Mouse (Mus musculus) left cerebral cortex, adult 2 months (tissue): ENCODE measurements around the gene Meis2. TPM values are rescaled to one million over a fixed set of nuclear protein-coding genes. Genes with fewer than 3 reads are reported as not detected.
A peak's percentile ranks its signal among the peaks of the same experiment; 100 is the strongest.

Experiments used
- DNase-seq, 2 experiments: peaks; one replicate each; pipeline ENCODE4 v3.0.0; 2021 to 2022; ENCODE audit warnings: low spot score in 2 of 2, mixed read lengths in 1 of 2; ENCODE audit errors: extremely low spot score in 1 of 2
- H3K27ac ChIP-seq: fragments of 200-600 bp; 2 replicates; pipeline ENCODE4 v1.8.1; 2022
- H3K4me3 ChIP-seq: fragments of 200-600 bp; 2 replicates; pipeline ENCODE4 v1.8.1; 2022
- CTCF ChIP-seq: fragments of 200-600 bp; IDR thresholded peaks from 2 replicates; pipeline ENCODE4 v1.8.1; 2022; ENCODE audit warnings: antibody characterized with exemption, mild to moderate bottlenecking, moderate library complexity
- intact Hi-C: fragments of 180-260 bp; cut with DNase I; formaldehyde crosslinking; loops from one replicate; pipeline ENCODE4 v1.15.1; 2025
- total RNA-seq, 2 experiments: library from RNA; stranded (reverse); gene quantifications; 2 replicates each; pipeline ENCODE4 v1.2.3; 2021

Gene Meis2
- total RNA-seq, 2 experiments from 2014 or later = 110 to 116 TPM

GRCm38 (mm10) chr2:115956786-115957185 lies 108.9 kb downstream of the Meis2 start:
- TF ChIP-seq CTCF = no peak
- Histone ChIP-seq H3K4me3 (no peak overlapping the region), H3K27ac (no peak overlapping the region)
- no peak for DNase-seq
- intact Hi-C loops = no loop called here

DNA sequence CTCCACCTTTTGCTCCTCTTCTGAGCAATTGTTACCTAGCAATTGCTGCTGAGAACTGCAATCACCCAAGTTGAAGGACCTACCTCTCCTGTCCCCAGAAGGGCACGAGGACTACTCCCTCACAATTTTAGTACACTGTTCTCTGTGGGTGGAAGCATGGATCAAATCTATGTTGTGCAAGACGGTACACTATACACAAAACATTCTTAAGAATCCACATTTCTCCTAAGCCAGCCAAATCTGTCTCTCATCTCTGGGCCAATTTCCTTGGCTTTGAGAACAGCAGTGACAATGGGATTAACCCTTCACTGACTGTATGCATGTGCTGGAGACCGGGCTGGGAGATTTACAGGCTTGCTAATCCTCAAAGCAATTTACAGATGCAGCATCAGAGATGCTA lies 115.0 kb downstream of the Meis2 start:
- TF ChIP-seq CTCF = no peak
- intact Hi-C loops = no loop called here
- DNase-seq = no peak
- no peak overlapping the region for H3K27ac ChIP-seq
- H3K4me3 ChIP-seq = no peak overlapping the region

- TF ChIP-seq CTCF = no peak
- no peak overlapping the region for H3K4me3 ChIP-seq
- intact Hi-C loops = no loop called here
- no peak for DNase-seq
- no peak overlapping the region for H3K27ac ChIP-seq
These were observed 116.8 kb downstream of the Meis2 start for GRCm38 (mm10) chr2:115948630-115949426.

DNA sequence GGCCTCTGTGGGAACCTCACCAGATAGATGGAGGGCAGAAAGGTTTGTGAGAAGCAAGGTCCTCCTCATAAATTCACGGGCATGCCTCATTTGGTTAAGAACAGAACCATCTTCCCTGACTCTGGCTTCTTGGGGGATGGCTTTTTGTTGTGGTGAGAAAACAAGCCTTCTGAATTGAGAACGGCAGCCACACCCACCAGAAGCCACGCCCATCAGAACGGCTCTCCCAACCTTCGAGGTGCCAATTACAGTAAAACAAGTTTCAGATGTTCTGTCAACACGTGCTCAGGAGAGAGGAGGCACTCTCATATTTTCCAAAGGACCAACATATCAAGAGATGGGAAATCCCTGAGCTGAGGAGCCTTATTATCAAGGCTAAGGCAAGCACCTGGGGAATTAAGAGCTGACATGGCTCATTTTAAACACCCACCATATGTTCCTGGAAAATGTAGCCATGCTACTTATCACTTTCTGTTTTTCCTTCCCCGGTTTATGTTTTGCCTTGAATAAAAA lies 117.9 kb downstream of the Meis2 start:
- no peak for TF ChIP-seq CTCF
- intact Hi-C loops = no loop called here
- no peak for DNase-seq
- no peak overlapping the region for H3K4me3 ChIP-seq
- H3K27ac ChIP-seq = no peak overlapping the region

DNA sequence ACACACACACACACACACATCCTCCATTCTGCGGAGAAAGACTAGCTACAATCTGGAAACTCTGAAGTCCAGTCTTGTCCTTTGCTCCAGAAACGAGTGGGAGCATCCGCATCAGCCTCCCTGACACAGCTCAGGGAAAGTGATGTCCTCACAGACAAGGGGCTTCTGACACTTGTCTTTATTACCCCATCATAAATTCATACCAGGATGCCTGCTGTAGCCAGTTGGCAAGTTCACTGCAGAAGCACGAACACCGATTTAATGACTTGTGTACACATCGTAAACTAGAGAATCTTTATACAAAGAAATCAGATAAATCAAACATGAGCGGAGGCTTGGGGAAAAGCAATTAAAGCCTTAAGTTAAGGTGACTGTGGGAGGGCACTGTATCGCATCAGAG lies 122.6 kb downstream of the Meis2 start:
- DNase-seq = no peak
- intact Hi-C loops = no loop called here
- Histone ChIP-seq H3K4me3 (no peak overlapping the region), H3K27ac (no peak overlapping the region)
- no peak for TF ChIP-seq CTCF

DNA sequence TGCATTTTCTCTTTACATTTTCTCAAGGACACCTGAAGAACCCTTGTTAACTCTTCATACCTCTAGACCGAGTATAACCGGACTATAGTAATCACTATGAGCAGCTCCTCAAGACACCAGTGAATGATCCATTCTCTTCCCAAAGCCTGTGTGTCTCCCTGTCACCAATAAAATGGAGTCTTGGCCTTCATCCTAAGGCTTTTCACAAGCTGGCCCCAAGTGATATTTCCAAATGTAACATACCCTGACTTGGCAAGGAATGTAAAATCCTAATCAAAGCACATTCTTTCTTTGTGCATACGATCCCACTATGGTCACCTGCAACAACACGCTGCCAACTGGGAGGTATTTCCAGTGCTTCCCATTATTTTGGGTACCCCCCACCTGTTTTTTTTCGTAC lies 125.8 kb downstream of the Meis2 start:
- Histone ChIP-seq H3K27ac (no peak overlapping the region), H3K4me3 (no peak overlapping the region)
- no peak for TF ChIP-seq CTCF
- DNase-seq = no peak
- intact Hi-C loops = no loop called here

- peak in 1 of 2 experiments; percentile 43 for DNase-seq
- Histone ChIP-seq H3K27ac (no peak overlapping the region; the same call in 1 of the 2 replicates), H3K4me3 (no peak overlapping the region)
- TF ChIP-seq CTCF = no peak
- intact Hi-C loops = no loop called here
These were observed 126.6 kb downstream of the Meis2 start for GRCm38 (mm10) chr2:115938926-115939563.

DNA sequence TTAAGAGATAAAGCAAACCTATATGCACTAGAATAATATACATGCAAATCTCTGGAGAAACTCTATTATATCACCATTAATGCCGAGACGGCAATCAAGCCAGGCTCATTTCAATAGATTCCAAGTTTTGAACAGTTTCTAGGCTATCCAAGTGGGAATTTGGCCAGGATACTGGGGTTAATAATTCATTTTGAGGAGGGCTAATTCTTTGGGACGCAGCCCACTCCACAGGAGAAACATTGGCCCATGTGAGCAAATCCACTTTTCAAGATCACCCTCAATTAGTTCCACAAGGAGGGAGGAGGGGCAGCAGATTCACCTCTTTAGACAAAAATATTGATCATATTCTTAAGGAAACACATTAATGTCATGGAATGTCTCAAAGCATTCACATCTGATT lies 127.3 kb downstream of the Meis2 start:
- no peak overlapping the region for H3K4me3 ChIP-seq
- no peak for DNase-seq
- H3K27ac ChIP-seq = no peak overlapping the region
- intact Hi-C loops = no loop called here
- TF ChIP-seq CTCF = no peak

DNA sequence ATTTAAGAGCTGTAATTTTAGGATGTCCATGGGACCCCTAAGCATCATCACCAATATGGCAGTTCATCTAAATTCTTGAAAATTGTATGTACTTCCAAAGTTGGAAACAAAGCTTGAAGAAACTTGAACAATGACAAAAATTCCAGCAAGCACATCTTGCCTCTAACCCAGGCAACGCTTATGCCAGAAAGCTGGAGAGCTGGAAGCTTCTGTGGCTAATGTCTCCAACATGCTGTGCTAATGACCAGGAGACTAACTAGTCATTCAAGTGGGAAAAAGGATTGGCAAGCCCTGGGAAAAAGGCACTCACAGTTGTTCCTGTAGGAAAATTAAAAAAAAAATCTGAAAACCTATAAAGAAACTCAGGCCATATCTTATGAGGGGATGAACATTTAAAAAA lies 127.7 kb downstream of the Meis2 start:
- no peak for TF ChIP-seq CTCF
- DNase-seq = no peak
- intact Hi-C loops = no loop called here
- Histone ChIP-seq H3K27ac (no peak overlapping the region), H3K4me3 (no peak overlapping the region)

GRCm38 (mm10) chr2:115936786-115937185 lies 128.9 kb downstream of the Meis2 start:
- no peak for DNase-seq
- no peak for TF ChIP-seq CTCF
- Histone ChIP-seq H3K4me3 (no peak overlapping the region), H3K27ac (no peak overlapping the region)
- intact Hi-C loops = no loop called here

DNA sequence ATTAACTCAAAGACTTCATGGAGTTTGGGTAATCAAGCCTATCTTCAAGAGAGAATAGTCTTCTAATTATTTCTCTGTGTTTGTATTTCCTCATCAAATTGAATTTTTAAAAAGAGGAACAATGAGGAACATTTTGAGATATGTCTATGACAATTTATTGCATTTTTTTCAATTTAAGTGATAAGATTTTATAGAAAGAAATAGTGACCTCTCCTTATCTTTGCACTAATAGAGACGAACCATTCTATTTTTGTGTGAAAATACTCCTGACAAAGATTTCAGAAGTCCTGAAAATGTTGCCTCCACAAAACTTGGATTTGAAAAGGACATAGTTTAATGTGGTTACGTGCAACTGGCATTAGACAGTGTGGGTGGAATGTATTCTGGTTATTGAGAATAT lies 131.3 kb downstream of the Meis2 start:
- H3K27ac ChIP-seq = no peak overlapping the region
- intact Hi-C loops = no loop called here
- H3K4me3 ChIP-seq = no peak overlapping the region
- no peak for DNase-seq
- TF ChIP-seq CTCF = no peak

DNA sequence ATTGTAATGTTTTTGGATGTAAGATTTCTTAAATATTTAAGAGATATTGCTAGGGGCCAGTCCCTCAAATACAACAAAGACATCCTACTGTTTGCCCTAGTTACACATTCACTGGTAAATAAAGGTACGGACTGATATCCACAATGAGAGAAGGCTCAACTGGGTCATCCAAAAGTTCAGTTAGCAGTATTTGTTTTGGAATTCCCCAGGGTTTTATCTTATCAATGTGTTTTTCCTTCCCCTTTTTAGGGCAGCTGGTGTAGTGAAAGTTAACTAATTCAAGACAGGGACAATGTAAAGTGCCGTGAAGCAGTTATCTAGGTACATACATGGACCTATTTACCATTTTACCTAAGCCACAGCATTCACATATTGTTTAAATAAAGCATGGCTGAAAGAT lies 132.4 kb downstream of the Meis2 start:
- no peak for DNase-seq
- intact Hi-C loops = no loop called here
- H3K4me3 ChIP-seq = no peak overlapping the region
- TF ChIP-seq CTCF = no peak
- H3K27ac ChIP-seq = no peak overlapping the region
